Mouse (Mus musculus) cerebellum, adult 2 months (tissue): ENCODE measurements around the gene Gm42791. TPM values are rescaled to one million over a fixed set of nuclear protein-coding genes. Genes with fewer than 3 reads are reported as not detected.

Experiments used
- DNase-seq, 2 experiments: peaks; one replicate each; pipeline ENCODE4 v3.0.0; 2021
- H3K27ac ChIP-seq: fragments of 200-500 bp; 2 replicates; pipeline ENCODE4 v1.5.1; 2012; ENCODE audit warnings: low read length, control low read depth, inconsistent platforms; ENCODE audit not compliant: insufficient read depth
- H3K27me3 ChIP-seq: fragments of 200-500 bp; 2 replicates; pipeline ENCODE4 v1.6.1; 2012; ENCODE audit warnings: inconsistent platforms, mild to moderate bottlenecking, low read length, moderate library complexity; ENCODE audit not compliant: control insufficient read depth, insufficient read depth
- H3K4me1 ChIP-seq: fragments of 200-500 bp; 2 replicates; pipeline ENCODE4 v1.6.1; 2011; ENCODE audit warnings: low read length; ENCODE audit not compliant: control insufficient read depth, insufficient read depth
- H3K4me3 ChIP-seq: fragments of 200-500 bp; replicated peaks from 2 replicates; pipeline ENCODE3; 2011; ENCODE audit warnings: mild to moderate bottlenecking, low read depth, low read length, control low read depth; ENCODE audit not compliant: insufficient read depth
- CTCF ChIP-seq: fragments of 200-500 bp; IDR thresholded peaks from 2 replicates; pipeline ENCODE4 v1.5.1; 2011; ENCODE audit warnings: low read depth, mild to moderate bottlenecking, control low read depth, low read length, moderate library complexity, borderline replicate concordance; ENCODE audit not compliant: insufficient read depth
- POLR2A ChIP-seq: fragments of 200-500 bp; IDR thresholded peaks from 2 replicates; pipeline ENCODE4 v1.6.1; 2011; ENCODE audit warnings: low read length, control low read depth, borderline replicate concordance; ENCODE audit not compliant: insufficient read depth
- WGBS: fragments of 180-500 bp; shearing (Covaris S2); methylation state at CpG from one replicate; pipeline ENCODE4 v1.1.7; 2018; 5-methylcytosine and 5-hydroxymethylcytosine counted together
- polyA plus RNA-seq: library from polyadenylated mRNA; depleted of rRNA; stranded (reverse); fragments of >200 nt; gene quantifications from 2 replicates; pipeline ENCODE4 v1.2.3, GENCODE M21; 2012

Gene Gm42791
- polyA plus RNA-seq, 1 experiment, result not detected

- 80% methylated on average over 7 of the region's 7 CpGs for WGBS
- H3K4me3 ChIP-seq, result no peak overlapping the region
- no peaks in the 10 kb centered on the region for H3K27me3 ChIP-seq
- H3K4me1 ChIP-seq, result no peaks in the 10 kb centered on the region
- TF ChIP-seq CTCF (no peak), POLR2A (no peak)
- no peak overlapping the region for H3K27ac ChIP-seq
- DNase-seq, result no peak
Measured at GRCm38 (mm10) chr5:148899361-148899760, 95.6 kb downstream of the Gm42791 start.

- Histone ChIP-seq H3K4me1 (no peaks in the 10 kb centered on the region), H3K27me3 (no peaks in the 10 kb centered on the region), H3K27ac (no peak overlapping the region), H3K4me3 (no peak overlapping the region)
- WGBS, result 25% methylated on average over 12 of the region's 12 CpGs
- no peak for TF ChIP-seq POLR2A
- no peak for TF ChIP-seq CTCF
- DNase-seq, result no peak
Measured at GRCm38 (mm10) chr5:148897941-148898417, 97.0 kb downstream of the Gm42791 start.

DNA sequence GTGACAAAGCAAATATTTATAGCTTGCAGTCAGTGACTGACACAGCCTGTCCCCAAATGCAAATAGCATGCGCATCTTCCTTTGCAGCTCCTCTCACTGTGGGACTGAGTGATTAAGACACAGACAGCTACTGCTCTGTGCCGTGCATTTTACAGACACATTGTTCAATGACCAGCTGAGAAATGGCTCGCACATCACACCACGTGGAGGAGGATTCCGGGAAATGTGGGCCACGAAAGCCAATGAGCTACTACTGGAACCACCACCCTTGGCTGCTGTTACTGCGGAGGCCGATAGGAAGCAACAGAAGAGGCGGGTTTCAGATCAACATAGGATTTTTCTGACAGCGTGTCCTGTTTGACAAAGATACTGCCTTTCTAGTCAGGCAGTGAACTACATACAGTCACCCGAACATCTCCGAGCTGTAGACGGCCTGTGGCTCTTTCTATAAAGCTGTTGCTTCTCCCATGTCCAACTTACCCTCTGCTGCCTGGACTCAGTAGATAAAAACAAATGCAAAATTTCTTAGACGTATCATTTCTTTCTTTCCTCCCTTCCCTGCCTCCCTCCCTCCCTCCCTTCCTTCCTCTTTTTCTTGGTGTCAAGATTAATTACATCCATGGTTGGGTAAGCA is 97.8 kb downstream of the Gm42791 start:
- no peak overlapping the region for H3K4me3 ChIP-seq
- TF ChIP-seq POLR2A, result no peak
- no peaks in the 10 kb centered on the region for H3K4me1 ChIP-seq
- no peaks in the 10 kb centered on the region for H3K27me3 ChIP-seq
- no peak overlapping the region for H3K27ac ChIP-seq
- DNase-seq, result no peak
- 59% methylated on average over 14 of the region's 14 CpGs for WGBS

DNA sequence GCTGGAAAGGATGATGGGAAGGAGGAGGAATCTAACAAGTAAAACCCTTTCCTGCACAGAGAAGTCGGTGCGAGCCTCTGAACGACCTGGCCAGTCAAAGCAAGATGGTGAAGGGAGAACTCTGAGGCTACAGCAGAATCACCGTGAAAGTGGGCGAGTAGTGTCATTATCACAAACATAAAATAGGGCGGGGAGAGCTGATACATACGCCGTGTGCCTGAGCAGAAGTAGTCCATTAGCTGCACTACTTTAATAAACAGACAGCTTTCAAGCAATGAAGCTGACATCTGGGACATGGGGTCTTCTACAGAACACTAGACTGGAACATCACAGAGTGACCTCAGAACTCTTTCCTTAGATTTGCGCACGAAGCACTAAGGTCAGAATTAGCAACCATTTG is 98.4 kb downstream of the Gm42791 start:
- no peak for DNase-seq
- Histone ChIP-seq H3K27me3 (no peaks in the 10 kb centered on the region), H3K27ac (no peak overlapping the region), H3K4me1 (no peaks in the 10 kb centered on the region), H3K4me3 (no peak overlapping the region)
- WGBS, result 91% methylated on average over 10 of the region's 10 CpGs
- TF ChIP-seq CTCF, result no peak
- TF ChIP-seq POLR2A, result no peak

- Histone ChIP-seq H3K27me3 (no peaks in the 10 kb centered on the region), H3K4me3 (no peak overlapping the region), H3K27ac (no peak overlapping the region), H3K4me1 (no peaks in the 10 kb centered on the region)
- 91% methylated on average over 7 of the region's 7 CpGs for WGBS
- DNase-seq, result no peak
- TF ChIP-seq CTCF (no peak), POLR2A (no peak)
Measured at GRCm38 (mm10) chr5:148895833-148896232, 99.1 kb downstream of the Gm42791 start.

DNA sequence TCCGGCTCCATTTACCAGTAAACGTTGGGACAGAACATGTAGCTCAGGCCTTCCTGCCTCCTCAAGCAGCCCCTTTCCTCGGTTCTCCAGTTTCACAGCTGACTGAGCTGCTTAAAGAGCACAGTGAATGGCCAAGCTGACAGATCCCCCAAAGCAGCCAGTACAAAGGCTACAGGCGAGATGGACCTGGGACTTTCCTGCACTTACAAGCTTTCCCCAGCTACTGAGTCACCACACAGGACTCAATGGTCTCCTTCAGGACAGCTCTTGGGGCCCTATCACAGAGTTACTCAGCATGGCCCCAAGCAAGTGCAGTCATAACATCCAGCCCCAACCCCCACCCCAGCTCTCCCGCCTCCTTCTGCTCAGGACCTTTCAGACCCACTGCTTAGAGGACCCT is 99.9 kb downstream of the Gm42791 start:
- TF ChIP-seq POLR2A, result no peak
- TF ChIP-seq CTCF, result no peak
- 67% methylated on average over 5 of the region's 5 CpGs for WGBS
- no peak for DNase-seq
- no peaks in the 10 kb centered on the region for H3K27me3 ChIP-seq
- no peak overlapping the region for H3K27ac ChIP-seq
- no peaks in the 10 kb centered on the region for H3K4me1 ChIP-seq
- no peak overlapping the region for H3K4me3 ChIP-seq

DNA sequence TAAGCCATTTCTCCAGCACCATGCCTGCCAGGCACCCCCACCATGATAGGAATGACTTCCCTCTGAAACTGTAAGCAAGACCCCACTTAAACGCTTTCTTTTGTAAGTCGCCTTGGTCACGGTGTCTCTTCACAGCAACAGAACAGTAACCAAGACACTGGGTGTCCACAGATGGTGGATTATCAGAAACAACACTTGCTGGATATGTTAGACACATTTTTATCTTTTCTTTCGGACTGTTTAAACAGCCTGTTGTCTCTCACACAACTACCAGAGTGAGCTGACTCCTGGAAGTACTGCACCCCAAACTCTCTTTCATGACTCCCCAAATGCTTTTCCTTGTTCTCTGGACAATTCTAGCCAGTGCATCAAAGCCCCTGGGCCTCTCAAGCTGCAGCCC is 104.7 kb downstream of the Gm42791 start:
- 94% methylated on average over 4 of the region's 4 CpGs for WGBS
- no peak for TF ChIP-seq POLR2A
- no peak for TF ChIP-seq CTCF
- no peaks in the 10 kb centered on the region for H3K27me3 ChIP-seq
- no peak for DNase-seq
- no peaks in the 10 kb centered on the region for H3K4me1 ChIP-seq
- no peak overlapping the region for H3K4me3 ChIP-seq
- H3K27ac ChIP-seq, result no peak overlapping the region

GRCm38 (mm10) chr5:148888032-148888431 is 106.9 kb downstream of the Gm42791 start:
- no peak overlapping the region for H3K4me3 ChIP-seq
- no peaks in the 10 kb centered on the region for H3K4me1 ChIP-seq
- DNase-seq, result no peak
- H3K27me3 ChIP-seq, result no peaks in the 10 kb centered on the region
- 91% methylated on average over 6 of the region's 6 CpGs for WGBS
- TF ChIP-seq CTCF (no peak), POLR2A (no peak)
- no peak overlapping the region for H3K27ac ChIP-seq
